ENCODE assay signal across 27 mouse cellular contexts in the genomic region with DNA sequence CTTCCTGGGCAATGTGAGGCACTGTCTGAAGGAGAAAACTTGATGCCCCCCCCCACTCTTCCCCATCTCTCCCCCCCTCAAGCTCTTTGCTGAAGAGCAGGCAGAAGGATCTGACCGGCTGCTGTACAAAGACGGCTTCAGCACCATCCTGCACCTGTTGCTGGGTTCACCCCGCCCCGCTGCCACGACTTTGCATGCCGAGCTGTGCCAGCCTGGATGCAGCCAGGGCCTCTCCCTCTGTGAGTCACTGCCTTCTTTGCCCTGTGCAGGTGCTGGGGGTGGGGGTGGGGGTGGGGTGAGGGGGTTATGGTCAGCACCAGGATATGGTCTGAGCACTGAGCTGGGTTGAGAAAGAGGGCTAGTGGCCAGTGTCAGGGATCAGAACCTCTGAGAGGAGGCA. TPM values are rescaled to one million over a fixed set of nuclear protein-coding genes. Genes with fewer than 3 reads are reported as not detected.
DNase-seq lines count a peak whose midpoint lies in the region; ATAC-seq and TF ChIP-seq lines count a peak whose summit lies in the region.
"Had no signal": no experiment of that assay in that cellular context is flagged by ENCODE, and none has a peak within 500 bp of the region (broad histone marks: within the 10 kb centered on the region; RNA-seq: fewer than 3 reads in every experiment).

No protein-coding gene starts in this region.

- H3K4me2 ChIP-seq in kidney, postnatal 0 days (ENCODE audit: low read length): no peak overlapping the region
- H3K4me2 ChIP-seq in midbrain, embryonic 11.5 days: no peak overlapping the region
- no peak overlapping the region for H3K4me2 ChIP-seq in midbrain, embryonic 13.5 days (replicated peaks)
- no peak overlapping the region for H3K4me2 ChIP-seq in myocyte (ENCODE audit: low read depth)
- no peak overlapping the region for H3K4me2 ChIP-seq in forebrain, embryonic 13.5 days
- H3K4me2 ChIP-seq in neural tube, embryonic 15.5 days: no peak overlapping the region
- H3K4me2 ChIP-seq: embryonic facial prominence, embryonic 13.5 days; forebrain, embryonic 12.5 days; limb, embryonic 13.5 days; liver, embryonic 13.5 days; midbrain, embryonic 15.5 days; neural tube, embryonic 13.5 days had no signal

- H3K4me1 ChIP-seq in kidney, postnatal 0 days (replicated peaks; ENCODE audit: insufficient read depth, low read length): no peaks in the 10 kb centered on the region
- no peaks in the 10 kb centered on the region for H3K4me1 ChIP-seq in midbrain, embryonic 11.5 days (ENCODE audit: control insufficient read depth, insufficient read depth, low read length)
- H3K4me1 ChIP-seq in midbrain, embryonic 13.5 days (replicated peaks): peaks cover 1% of the 10 kb centered on the region
- H3K4me1 ChIP-seq in forebrain, embryonic 13.5 days: no peaks in the 10 kb centered on the region
- peaks cover 1% of the 10 kb centered on the region for H3K4me1 ChIP-seq in neural tube, embryonic 15.5 days
- H3K4me1 ChIP-seq: forebrain, embryonic 12.5 days; liver, embryonic 13.5 days had no signal

- no peak overlapping the region for H3K4me3 ChIP-seq in kidney, postnatal 0 days (replicated peaks; ENCODE audit: low read depth, low read length)
- H3K4me3 ChIP-seq in midbrain, embryonic 11.5 days (ENCODE audit: low read depth, low read length): no peak overlapping the region
- no peak overlapping the region for H3K4me3 ChIP-seq in midbrain, embryonic 13.5 days (replicated peaks)
- H3K4me3 ChIP-seq in myocyte: no peak overlapping the region
- H3K4me3 ChIP-seq in forebrain, embryonic 13.5 days: no peak overlapping the region
- H3K4me3 ChIP-seq in neural tube, embryonic 15.5 days (replicated peaks): no peak overlapping the region
- H3K4me3 ChIP-seq: embryonic facial prominence, embryonic 13.5 days; erythroblast, embryonic 14.5 days; forebrain, embryonic 12.5 days; limb, embryonic 13.5 days; liver, embryonic 13.5 days; megakaryocyte, embryonic 14.5 days; midbrain, embryonic 15.5 days; neural tube, embryonic 13.5 days had no signal

- TF ChIP-seq CTCF in kidney, postnatal 0 days (IDR thresholded peaks at IDR 0.05; ENCODE audit: low read depth): no peak

- no peak overlapping the region for H3K27ac ChIP-seq in kidney, postnatal 0 days
- no peak overlapping the region for H3K27ac ChIP-seq in midbrain, embryonic 11.5 days (ENCODE audit: low read depth, low read length)
- no peak overlapping the region for H3K27ac ChIP-seq in midbrain, embryonic 13.5 days
- H3K27ac ChIP-seq in forebrain, embryonic 13.5 days: no peak overlapping the region
- no peak overlapping the region for H3K27ac ChIP-seq in neural tube, embryonic 15.5 days (replicated peaks)
- H3K27ac ChIP-seq: embryonic facial prominence, embryonic 13.5 days; forebrain, embryonic 12.5 days; limb, embryonic 13.5 days; liver, embryonic 13.5 days; midbrain, embryonic 15.5 days; neural tube, embryonic 13.5 days had no signal

- no peak overlapping the region for H3ac ChIP-seq in myocyte (ENCODE audit: control insufficient read depth, insufficient read length)

- H3K9ac ChIP-seq in kidney, postnatal 0 days (ENCODE audit: low read depth, low read length): no peak overlapping the region
- H3K9ac ChIP-seq in midbrain, embryonic 11.5 days (ENCODE audit: low read length): no peak overlapping the region
- no peak overlapping the region for H3K9ac ChIP-seq in midbrain, embryonic 13.5 days (replicated peaks)
- no peak overlapping the region for H3K9ac ChIP-seq in forebrain, embryonic 13.5 days
- H3K9ac ChIP-seq in neural tube, embryonic 15.5 days (replicated peaks): no peak overlapping the region
- H3K9ac ChIP-seq: embryonic facial prominence, embryonic 13.5 days; forebrain, embryonic 12.5 days; limb, embryonic 13.5 days; liver, embryonic 13.5 days; midbrain, embryonic 15.5 days; neural tube, embryonic 13.5 days had no signal

- H3K79me2 ChIP-seq in myocyte (ENCODE audit: control insufficient read depth, insufficient read depth): no peaks in the 10 kb centered on the region

- whole genome bisulfite sequencing in kidney, postnatal 0 days: 88% methylated on average over 6 of the region's 6 CpGs
- WGBS in midbrain, embryonic 11.5 days: 81% methylated on average over 6 of the region's 6 CpGs
- WGBS in midbrain, embryonic 13.5 days: 97% methylated on average over 6 of the region's 6 CpGs
- 95% methylated on average over 6 of the region's 6 CpGs for WGBS in forebrain, embryonic 13.5 days
- 91% methylated on average over 6 of the region's 6 CpGs for WGBS in neural tube, embryonic 15.5 days

- no peaks in the 10 kb centered on the region for H3K36me3 ChIP-seq in kidney, postnatal 0 days (ENCODE audit: insufficient read depth, low read length)
- H3K36me3 ChIP-seq in midbrain, embryonic 11.5 days (ENCODE audit: control insufficient read depth, insufficient read depth, low read length): peaks cover 2% of the 10 kb centered on the region
- peaks cover 41% of the 10 kb centered on the region for H3K36me3 ChIP-seq in midbrain, embryonic 13.5 days
- H3K36me3 ChIP-seq in myocyte (ENCODE audit: control insufficient read depth, insufficient read depth): peaks cover 6% of the 10 kb centered on the region
- peaks cover 28% of the 10 kb centered on the region for H3K36me3 ChIP-seq in forebrain, embryonic 13.5 days (ENCODE audit: poor library complexity, severe bottlenecking)
- peaks cover 55% of the 10 kb centered on the region for H3K36me3 ChIP-seq in neural tube, embryonic 15.5 days
- H3K36me3 ChIP-seq: liver, embryonic 13.5 days had no signal

- peak; percentile 23 for ATAC-seq in kidney, postnatal 0 days (replicated peaks; ENCODE audit: low FRiP score, low read depth)
- ATAC-seq in midbrain, embryonic 11.5 days (ENCODE audit: low FRiP score): peak; percentile 36; the same call in 1 of the 2 replicates
- no peak for ATAC-seq in midbrain, embryonic 13.5 days
- no peak for ATAC-seq in forebrain, embryonic 13.5 days
- ATAC-seq in neural tube, embryonic 15.5 days (ENCODE audit: low FRiP score): no peak
- ATAC-seq: midbrain, embryonic 15.5 days had no signal

- no peak for TF ChIP-seq POLR2A in myocyte (IDR thresholded peaks at IDR 0.05; ENCODE audit: insufficient read length, low read depth)

- H3K27me3 ChIP-seq in kidney, postnatal 0 days (ENCODE audit: insufficient read depth, low read length): no peaks in the 10 kb centered on the region
- no peaks in the 10 kb centered on the region for H3K27me3 ChIP-seq in midbrain, embryonic 11.5 days (ENCODE audit: control insufficient read depth, insufficient read depth, low read length)
- no peaks in the 10 kb centered on the region for H3K27me3 ChIP-seq in midbrain, embryonic 13.5 days
- H3K27me3 ChIP-seq in myocyte (ENCODE audit: control insufficient read depth, insufficient read depth, insufficient read length): no peaks in the 10 kb centered on the region
- no peaks in the 10 kb centered on the region for H3K27me3 ChIP-seq in forebrain, embryonic 13.5 days
- no peaks in the 10 kb centered on the region for H3K27me3 ChIP-seq in neural tube, embryonic 15.5 days (replicated peaks)
- H3K27me3 ChIP-seq: embryonic facial prominence, embryonic 13.5 days; forebrain, embryonic 12.5 days; limb, embryonic 13.5 days; midbrain, embryonic 15.5 days; neural tube, embryonic 13.5 days had no signal

- DNase-seq in kidney, postnatal 0 days (ENCODE audit: low spot score): no peak
- DNase-seq in kidney, adult 18-20 months: no peak
- no peak for DNase-seq in midbrain, embryonic 11.5 days (ENCODE audit: low spot score, missing footprints)
- DNase-seq: adrenal gland, postnatal 25 days; cerebellum, adult 8-10 months; cerebellum, postnatal 36 days; embryo, embryonic 11 days; gastrocnemius, postnatal 36 days; kidney, adult 8-10 months; kidney, postnatal 36 days; layer of hippocampus, postnatal 36 days; liver, embryonic 13.5 days; lung, postnatal 10 days; thymus, postnatal 25 days had no signal

- H3K9me3 ChIP-seq in kidney, postnatal 0 days (replicated peaks; ENCODE audit: low read length): no peaks in the 10 kb centered on the region
- no peaks in the 10 kb centered on the region for H3K9me3 ChIP-seq in midbrain, embryonic 11.5 days (ENCODE audit: control insufficient read depth, low read length)
- no peaks in the 10 kb centered on the region for H3K9me3 ChIP-seq in midbrain, embryonic 13.5 days
- no peaks in the 10 kb centered on the region for H3K9me3 ChIP-seq in forebrain, embryonic 13.5 days (replicated peaks)
- H3K9me3 ChIP-seq in neural tube, embryonic 15.5 days (replicated peaks): no peaks in the 10 kb centered on the region
- H3K9me3 ChIP-seq: embryonic facial prominence, embryonic 13.5 days; forebrain, embryonic 12.5 days; limb, embryonic 13.5 days; liver, embryonic 13.5 days; megakaryocyte, embryonic 14.5 days; midbrain, embryonic 15.5 days; neural tube, embryonic 13.5 days had no signal

RNA-seq across cellular contexts. Expression of a gene that starts 6.9 kb away (rescaled TPM):
- polyA plus RNA-seq in kidney, postnatal 0 days (2015; fragmentation: Nextera tagmentation; extraction: Ambion mirVana): 18.5 and 19.7 TPM in 2 replicates
- 8.9 and 9.3 TPM in 2 replicates for polyA plus RNA-seq in midbrain, embryonic 11.5 days (2014; fragmentation: Nextera tagmentation; extraction: Ambion mirVana)
- 13.7 and 13.9 TPM in 2 replicates for polyA plus RNA-seq in midbrain, embryonic 13.5 days (2015; fragmentation: Nextera tagmentation; extraction: Ambion mirVana)
- 32.8 TPM for polyA plus RNA-seq in myocyte (2012; fragmentation: generic; extraction: Trizol)
- polyA plus RNA-seq in forebrain, embryonic 13.5 days (2015; fragmentation: Nextera tagmentation; extraction: Ambion mirVana): 9.7 and 10.6 TPM in 2 replicates
- 26.7 and 27.8 TPM in 2 replicates for polyA plus RNA-seq in neural tube, embryonic 15.5 days (2015; fragmentation: Nextera tagmentation; extraction: Ambion mirVana)

RNA-seq across cellular contexts. Expression of a gene that starts 12.9 kb away (rescaled TPM):
- polyA plus RNA-seq in kidney, postnatal 0 days (2015; fragmentation: Nextera tagmentation; extraction: Ambion mirVana): 0.05 TPM in 2 replicates
- polyA plus RNA-seq in midbrain, embryonic 11.5 days (2014; fragmentation: Nextera tagmentation; extraction: Ambion mirVana): not detected in 2 replicates
- polyA plus RNA-seq in midbrain, embryonic 13.5 days (2015; fragmentation: Nextera tagmentation; extraction: Ambion mirVana): 0.05 TPM in 1 of 2 replicates, not detected in the other
- polyA plus RNA-seq in myocyte (2012; fragmentation: generic; extraction: Trizol): not detected
- polyA plus RNA-seq in forebrain, embryonic 13.5 days (2015; fragmentation: Nextera tagmentation; extraction: Ambion mirVana): not detected in 2 replicates
- polyA plus RNA-seq in neural tube, embryonic 15.5 days (2015; fragmentation: Nextera tagmentation; extraction: Ambion mirVana): not detected in 2 replicates
- polyA plus RNA-seq: brain, embryonic 14.5 days; embryonic facial prominence, embryonic 13.5 days; erythroblast, embryonic 14.5 days; forebrain, embryonic 12.5 days; heart, embryonic 16.5 days; limb, embryonic 13.5 days; liver, embryonic 13.5 days; midbrain, embryonic 15.5 days had no signal

RNA-seq across cellular contexts. Expression of a gene that starts 15.5 kb away (rescaled TPM):
- polyA plus RNA-seq in kidney, postnatal 0 days (2015; fragmentation: Nextera tagmentation; extraction: Ambion mirVana): 232 and 252 TPM in 2 replicates
- 160 and 161 TPM in 2 replicates for polyA plus RNA-seq in midbrain, embryonic 11.5 days (2014; fragmentation: Nextera tagmentation; extraction: Ambion mirVana)
- polyA plus RNA-seq in midbrain, embryonic 13.5 days (2015; fragmentation: Nextera tagmentation; extraction: Ambion mirVana): 152 and 160 TPM in 2 replicates
- 129 TPM for polyA plus RNA-seq in myocyte (2012; fragmentation: generic; extraction: Trizol)
- 180 and 196 TPM in 2 replicates for polyA plus RNA-seq in forebrain, embryonic 13.5 days (2015; fragmentation: Nextera tagmentation; extraction: Ambion mirVana)
- polyA plus RNA-seq in neural tube, embryonic 15.5 days (2015; fragmentation: Nextera tagmentation; extraction: Ambion mirVana): 205 and 216 TPM in 2 replicates

RNA-seq across cellular contexts. Expression of a gene that starts 19.4 kb away (rescaled TPM):
- polyA plus RNA-seq in kidney, postnatal 0 days (2015; fragmentation: Nextera tagmentation; extraction: Ambion mirVana): 7.8 and 8.7 TPM in 2 replicates
- 14.4 and 16.0 TPM in 2 replicates for polyA plus RNA-seq in midbrain, embryonic 11.5 days (2014; fragmentation: Nextera tagmentation; extraction: Ambion mirVana)
- 16.4 TPM in 2 replicates for polyA plus RNA-seq in midbrain, embryonic 13.5 days (2015; fragmentation: Nextera tagmentation; extraction: Ambion mirVana)
- 7.0 TPM for polyA plus RNA-seq in myocyte (2012; fragmentation: generic; extraction: Trizol)
- 11.8 and 14.7 TPM in 2 replicates for polyA plus RNA-seq in forebrain, embryonic 13.5 days (2015; fragmentation: Nextera tagmentation; extraction: Ambion mirVana)
- 15.1 and 15.2 TPM in 2 replicates for polyA plus RNA-seq in neural tube, embryonic 15.5 days (2015; fragmentation: Nextera tagmentation; extraction: Ambion mirVana)

RNA-seq across cellular contexts. Expression of a gene that starts 19.9 kb away (rescaled TPM):
- not detected in 2 replicates for polyA plus RNA-seq in kidney, postnatal 0 days (2015; fragmentation: Nextera tagmentation; extraction: Ambion mirVana)
- not detected in 2 replicates for polyA plus RNA-seq in midbrain, embryonic 11.5 days (2014; fragmentation: Nextera tagmentation; extraction: Ambion mirVana)
- polyA plus RNA-seq in midbrain, embryonic 13.5 days (2015; fragmentation: Nextera tagmentation; extraction: Ambion mirVana): not detected in 2 replicates
- polyA plus RNA-seq in myocyte (2012; fragmentation: generic; extraction: Trizol): not detected
- polyA plus RNA-seq in forebrain, embryonic 13.5 days (2015; fragmentation: Nextera tagmentation; extraction: Ambion mirVana): not detected in 2 replicates
- not detected in 2 replicates for polyA plus RNA-seq in neural tube, embryonic 15.5 days (2015; fragmentation: Nextera tagmentation; extraction: Ambion mirVana)
- polyA plus RNA-seq: brain, embryonic 14.5 days; embryonic facial prominence, embryonic 13.5 days; erythroblast, embryonic 14.5 days; forebrain, embryonic 12.5 days; heart, embryonic 16.5 days; limb, embryonic 13.5 days; liver, embryonic 13.5 days; midbrain, embryonic 15.5 days; neural tube, embryonic 13.5 days had no signal

Comparison
In these comparisons a context has a peak if more than half of its experiments do, and no peak if none do; other contexts are left out.
1. ATAC-seq: peak in kidney, postnatal 0 days (single experiment) and midbrain, embryonic 11.5 days (single experiment); none in midbrain, embryonic 13.5 days (single experiment), forebrain, embryonic 13.5 days (single experiment) and neural tube, embryonic 15.5 days (single experiment).